Mouse (Mus musculus): ENCODE results near the gene Orc1. TPM values are rescaled to one million over a fixed set of nuclear protein-coding genes. Genes with fewer than 3 reads are reported as not detected.
A peak's percentile ranks its signal among the peaks of the same experiment; 100 is the strongest.

The Orc1 gene
- polyA plus RNA-seq, 1 experiment from 2014 or later, result 6.6 TPM

DNA sequence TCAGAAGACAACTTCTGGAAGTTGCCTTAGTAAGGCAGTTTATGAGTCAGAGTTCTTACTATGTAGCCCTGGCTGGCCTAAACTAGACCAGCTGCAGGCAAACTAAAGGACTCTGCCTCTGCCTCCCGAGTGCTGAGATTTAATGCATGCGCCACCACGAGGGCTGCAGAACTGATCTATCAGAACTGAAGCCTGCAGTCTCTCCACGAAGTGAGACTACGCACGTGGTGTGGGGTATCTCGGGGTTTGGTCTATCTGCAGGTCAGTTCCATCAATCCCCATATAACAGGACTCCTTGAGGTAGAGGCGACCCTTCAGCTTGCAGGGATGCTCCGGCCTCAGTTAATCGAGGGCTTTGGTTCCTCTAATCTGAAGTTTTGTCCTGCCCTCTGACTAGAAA, 39.9 kb downstream of the Orc1 start:
- H3K9me3 ChIP-seq (replicated peaks), result no peaks in the 10 kb centered on the region
- peak; percentile 52 for ATAC-seq
- peaks cover 19% of the 10 kb centered on the region for H3K4me1 ChIP-seq
- H3K9ac ChIP-seq, result peak overlapping the region; percentile 95
- peaks cover 1% of the 10 kb centered on the region; the same call in 1 of the 2 replicates for H3K36me3 ChIP-seq (ENCODE audit: poor library complexity, severe bottlenecking)
- peak overlapping the region; percentile 86 for H3K4me2 ChIP-seq
- peak overlapping the region; percentile 76 for H3K4me3 ChIP-seq
- peak overlapping the region; percentile 84 for H3K27ac ChIP-seq
- no peaks in the 10 kb centered on the region for H3K27me3 ChIP-seq
- WGBS, result 2% methylated on average over 10 of the region's 10 CpGs

- H3K36me3 ChIP-seq (ENCODE audit: poor library complexity, severe bottlenecking), result peaks cover 2% of the 10 kb centered on the region
- peaks cover 19% of the 10 kb centered on the region for H3K4me1 ChIP-seq
- H3K4me2 ChIP-seq, result peak within 1 kb of the TSS; percentile 86
- peak within 1 kb of the TSS; percentile 95 for H3K9ac ChIP-seq
- peak; percentile 95 for ATAC-seq
- no peaks in the 10 kb centered on the region for H3K9me3 ChIP-seq (replicated peaks)
- H3K27ac ChIP-seq, result peak within 1 kb of the TSS; percentile 84
- H3K27me3 ChIP-seq, result no peaks in the 10 kb centered on the region
- under 1% methylated on average over 78 of the region's 86 CpGs for WGBS
- H3K4me3 ChIP-seq, result peak within 1 kb of the TSS; percentile 76
Observed at GRCm38 (mm10) chr4:108619587-108620341, 40.5 kb downstream of the Orc1 start, which contains the start of gene Cc2d1b. Gene Cc2d1b, plus strand, starts transcription at chr4:108619940.

- 16% methylated on average over 8 of the region's 8 CpGs for whole genome bisulfite sequencing
- Histone ChIP-seq H3K36me3 (ENCODE audit: poor library complexity, severe bottlenecking) (peaks cover 9% of the 10 kb centered on the region), H3K9me3 (replicated peaks) (no peaks in the 10 kb centered on the region), H3K4me3 (peak overlapping the region; percentile 76), H3K27ac (peak overlapping the region; percentile 84), H3K4me1 (peaks cover 19% of the 10 kb centered on the region), H3K27me3 (no peaks in the 10 kb centered on the region), H3K9ac (peak overlapping the region; percentile 95), H3K4me2 (peak overlapping the region; percentile 86)
- peak; percentile 4; the same call in 1 of the 2 replicates for ATAC-seq
Observed at GRCm38 (mm10) chr4:108620536-108620935, 41.3 kb downstream of the Orc1 start.

- Histone ChIP-seq H3K4me3 (no peak overlapping the region), H3K4me1 (peaks cover 19% of the 10 kb centered on the region), H3K36me3 (ENCODE audit: poor library complexity, severe bottlenecking) (peaks cover 19% of the 10 kb centered on the region), H3K27me3 (no peaks in the 10 kb centered on the region), H3K9me3 (replicated peaks) (no peaks in the 10 kb centered on the region), H3K4me2 (no peak overlapping the region), H3K27ac (no peak overlapping the region), H3K9ac (no peak overlapping the region)
- WGBS, result 97% methylated on average over 6 of the region's 6 CpGs
- no peak for ATAC-seq
Observed at GRCm38 (mm10) chr4:108621504-108621903, 42.3 kb downstream of the Orc1 start.

GRCm38 (mm10) chr4:108627066-108627465, 47.8 kb downstream of the Orc1 start:
- H3K36me3 ChIP-seq (ENCODE audit: poor library complexity, severe bottlenecking), result peaks cover 75% of the 10 kb centered on the region
- H3K27me3 ChIP-seq, result no peaks in the 10 kb centered on the region
- no peak overlapping the region for H3K4me3 ChIP-seq
- H3K27ac ChIP-seq, result no peak overlapping the region
- H3K4me1 ChIP-seq, result no peaks in the 10 kb centered on the region
- 93% methylated on average over 5 of the region's 5 CpGs for WGBS
- H3K4me2 ChIP-seq, result no peak overlapping the region
- H3K9ac ChIP-seq, result no peak overlapping the region
- H3K9me3 ChIP-seq (replicated peaks), result no peaks in the 10 kb centered on the region
- ATAC-seq, result no peak

GRCm38 (mm10) chr4:108629363-108629880, 50.2 kb downstream of the Orc1 start:
- Histone ChIP-seq H3K4me1 (no peaks in the 10 kb centered on the region), H3K4me3 (no peak overlapping the region), H3K27me3 (no peaks in the 10 kb centered on the region), H3K9ac (no peak overlapping the region), H3K4me2 (no peak overlapping the region), H3K36me3 (ENCODE audit: poor library complexity, severe bottlenecking) (peaks cover 96% of the 10 kb centered on the region), H3K9me3 (replicated peaks) (no peaks in the 10 kb centered on the region), H3K27ac (no peak overlapping the region)
- ATAC-seq, result no peak
- 84% methylated on average over 7 of the region's 7 CpGs for WGBS

DNA sequence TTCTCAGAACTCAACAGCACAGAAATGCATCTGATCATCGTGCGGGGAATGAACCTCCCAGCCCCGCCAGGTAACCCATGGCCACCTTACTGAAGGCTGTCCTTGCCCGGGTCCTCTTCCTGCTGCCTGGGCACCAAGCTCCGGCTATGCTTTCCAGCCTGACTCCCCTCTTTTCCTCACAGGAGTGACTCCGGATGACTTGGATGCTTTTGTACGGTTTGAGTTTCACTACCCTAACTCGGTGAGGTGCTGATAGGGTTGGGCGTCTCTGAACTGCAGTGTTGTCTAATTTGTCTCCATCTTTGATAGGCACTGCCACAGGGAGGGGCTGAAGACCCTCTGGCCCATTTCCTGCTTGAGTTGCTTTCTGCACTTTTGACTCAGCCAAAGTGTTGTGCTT, 50.9 kb downstream of the Orc1 start:
- H3K4me3 ChIP-seq, result no peak overlapping the region
- no peaks in the 10 kb centered on the region for H3K4me1 ChIP-seq
- H3K27me3 ChIP-seq, result no peaks in the 10 kb centered on the region
- H3K27ac ChIP-seq, result no peak overlapping the region
- H3K4me2 ChIP-seq, result no peak overlapping the region
- H3K9ac ChIP-seq, result no peak overlapping the region
- H3K9me3 ChIP-seq (replicated peaks), result no peaks in the 10 kb centered on the region
- peaks cover 97% of the 10 kb centered on the region for H3K36me3 ChIP-seq (ENCODE audit: poor library complexity, severe bottlenecking)
- no peak for ATAC-seq
- WGBS, result 92% methylated on average over 9 of the region's 9 CpGs

GRCm38 (mm10) chr4:108631616-108632015, 52.4 kb downstream of the Orc1 start:
- peaks cover 96% of the 10 kb centered on the region for H3K36me3 ChIP-seq (ENCODE audit: poor library complexity, severe bottlenecking)
- no peaks in the 10 kb centered on the region for H3K4me1 ChIP-seq
- no peaks in the 10 kb centered on the region for H3K27me3 ChIP-seq
- H3K9ac ChIP-seq, result no peak overlapping the region
- no peak for ATAC-seq
- no peak overlapping the region for H3K27ac ChIP-seq
- no peaks in the 10 kb centered on the region for H3K9me3 ChIP-seq (replicated peaks)
- WGBS, result 95% methylated on average over 4 of the region's 4 CpGs
- H3K4me3 ChIP-seq, result no peak overlapping the region
- H3K4me2 ChIP-seq, result no peak overlapping the region

DNA sequence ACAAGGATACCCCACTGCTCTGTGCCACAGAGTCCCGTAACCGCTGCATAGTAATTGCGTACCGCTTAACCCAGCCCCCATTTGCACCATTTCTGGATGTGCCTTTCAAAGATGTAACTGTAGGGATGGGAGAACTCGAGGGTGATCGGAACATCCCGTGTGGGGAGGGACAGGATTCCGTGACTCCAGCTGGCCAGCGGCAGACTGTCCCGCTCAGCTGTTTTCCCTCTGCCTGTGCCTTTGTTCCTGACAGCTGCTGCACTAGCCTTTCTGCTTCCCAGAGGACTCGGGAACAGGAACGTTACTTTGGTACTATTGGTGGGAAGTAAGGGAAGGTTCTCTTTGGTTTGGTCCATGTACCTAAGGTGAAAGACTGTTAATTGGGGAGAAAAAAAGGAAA, 54.5 kb downstream of the Orc1 start:
- WGBS, result 87% methylated on average over 12 of the region's 12 CpGs
- Histone ChIP-seq H3K27ac (no peak overlapping the region), H3K4me1 (no peaks in the 10 kb centered on the region), H3K27me3 (no peaks in the 10 kb centered on the region), H3K9ac (no peak overlapping the region), H3K4me2 (no peak overlapping the region), H3K36me3 (ENCODE audit: poor library complexity, severe bottlenecking) (peaks cover 93% of the 10 kb centered on the region), H3K9me3 (replicated peaks) (no peaks in the 10 kb centered on the region), H3K4me3 (no peak overlapping the region)
- ATAC-seq, result no peak

- Histone ChIP-seq H3K9ac (no peak overlapping the region), H3K36me3 (ENCODE audit: poor library complexity, severe bottlenecking) (peaks cover 93% of the 10 kb centered on the region), H3K4me2 (no peak overlapping the region), H3K4me3 (no peak overlapping the region), H3K27me3 (no peaks in the 10 kb centered on the region), H3K4me1 (no peaks in the 10 kb centered on the region), H3K9me3 (replicated peaks) (no peaks in the 10 kb centered on the region), H3K27ac (no peak overlapping the region)
- no peak for ATAC-seq
- WGBS, result 50% methylated on average over 4 of the region's 4 CpGs
Observed at GRCm38 (mm10) chr4:108634696-108635095, 55.5 kb downstream of the Orc1 start.

- H3K9ac ChIP-seq, result no peak overlapping the region
- H3K36me3 ChIP-seq (ENCODE audit: poor library complexity, severe bottlenecking), result peaks cover 91% of the 10 kb centered on the region
- H3K27me3 ChIP-seq, result no peaks in the 10 kb centered on the region
- no peaks in the 10 kb centered on the region for H3K4me1 ChIP-seq
- H3K27ac ChIP-seq, result no peak overlapping the region
- H3K4me3 ChIP-seq, result no peak overlapping the region
- no peaks in the 10 kb centered on the region for H3K9me3 ChIP-seq (replicated peaks)
- no peak overlapping the region for H3K4me2 ChIP-seq
- ATAC-seq, result no peak
Observed at GRCm38 (mm10) chr4:108635101-108635500, 55.9 kb downstream of the Orc1 start.

DNA sequence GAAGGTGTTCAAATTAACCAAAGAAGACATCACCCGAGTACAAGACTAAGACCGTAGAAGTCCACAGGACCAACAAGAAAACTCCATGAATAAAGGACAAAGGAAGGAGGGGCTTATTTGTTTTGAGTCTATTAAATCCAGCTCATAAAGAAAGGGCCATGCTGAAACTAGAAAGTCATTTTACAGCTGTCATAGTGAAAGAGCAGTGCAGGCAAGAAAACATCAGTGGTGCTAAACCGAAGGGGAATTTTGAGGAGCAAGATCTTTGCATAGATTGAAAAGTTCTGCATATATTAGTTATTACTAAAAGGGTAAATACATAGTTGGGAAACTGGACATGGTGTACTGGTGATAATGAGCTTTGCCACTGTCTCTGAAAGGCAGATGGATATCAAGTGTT, 58.5 kb downstream of the Orc1 start:
- Histone ChIP-seq H3K27ac (no peak overlapping the region), H3K9me3 (replicated peaks) (no peaks in the 10 kb centered on the region), H3K4me1 (no peaks in the 10 kb centered on the region), H3K27me3 (no peaks in the 10 kb centered on the region), H3K4me3 (no peak overlapping the region), H3K4me2 (no peak overlapping the region), H3K36me3 (ENCODE audit: poor library complexity, severe bottlenecking) (peaks cover 78% of the 10 kb centered on the region), H3K9ac (no peak overlapping the region)
- no peak for ATAC-seq
- 88% methylated on average over 3 of the region's 3 CpGs for WGBS
